Mouse (Mus musculus): ENCODE measurements around the gene Kcnj16.

DNA sequence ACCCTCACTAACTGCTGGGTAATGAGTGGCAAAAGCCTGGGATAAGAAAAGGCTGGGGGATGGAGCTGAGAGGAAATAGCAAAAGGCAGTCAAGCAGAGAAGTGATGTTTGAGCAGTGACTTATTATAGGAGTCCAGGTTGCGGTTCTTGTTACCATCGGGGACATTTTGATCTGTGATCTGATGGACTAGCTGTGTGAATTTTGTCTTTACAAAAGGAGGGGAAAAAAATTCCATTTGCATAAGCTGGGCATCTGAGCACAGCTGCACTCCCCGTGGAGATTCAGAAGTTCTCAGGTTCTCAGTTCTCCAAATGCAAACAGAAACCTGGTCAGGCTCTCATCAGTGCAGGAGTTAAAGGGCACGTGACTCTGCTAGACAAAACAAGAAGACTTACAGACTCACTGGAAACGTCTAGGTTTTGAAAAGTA lies 6.2 kb upstream of the Kcnj16 start:
- TF ChIP-seq GATA1 (IDR thresholded peaks at IDR 0.05; ENCODE audit: low read length) (no peak), TAL1 (IDR thresholded peaks at IDR 0.05; ENCODE audit: low read length) (no peak)

Data from erythroblast, embryonic 14.5 days (primary cell).